Mouse (Mus musculus): ENCODE measurements around the gene Trim11.

DNA sequence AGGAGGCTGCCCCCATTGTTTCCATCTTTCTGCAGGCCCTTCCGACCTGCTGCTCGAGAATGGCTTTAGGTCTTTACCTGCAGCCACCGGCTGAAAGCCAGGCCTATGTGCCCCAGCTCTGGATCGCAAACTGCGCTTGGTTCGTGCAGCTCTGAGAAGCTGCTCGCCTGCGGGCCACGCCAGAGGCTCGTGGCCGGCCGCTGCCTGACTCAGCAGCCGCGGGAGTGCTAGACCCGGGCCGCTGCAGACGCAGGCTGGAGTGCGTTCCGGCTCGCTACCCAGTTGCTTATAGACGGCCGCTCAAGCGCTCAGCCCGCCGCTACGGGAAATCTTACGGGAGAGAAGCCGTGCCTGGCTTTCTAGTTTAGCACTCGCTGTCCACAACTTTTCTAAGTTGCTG lies 743 bp upstream of the Trim11 start:
- TF ChIP-seq POLR2A (IDR thresholded peaks at IDR 0.05; ENCODE audit: control insufficient read depth in 1 of 2, insufficient read depth in 1 of 2, low read depth in 1 of 2, low read length in 2 of 2, poor library complexity in 1 of 2) (no peak), SMC3 (IDR thresholded peaks at IDR 0.05; ENCODE audit: low read depth, low read length) (no peak), CHD1 (IDR thresholded peaks at IDR 0.05; ENCODE audit: low read depth, low read length) (no peak; the same call in 1 of the 2 replicates), SIN3A (IDR thresholded peaks at IDR 0.05; ENCODE audit: low read length) (no peak)

Measured in MEL (cell line).